Mouse (Mus musculus): ENCODE results near the gene Atp13a4. TPM values are rescaled to one million over a fixed set of nuclear protein-coding genes. Genes with fewer than 3 reads are reported as not detected.
A peak's percentile ranks its signal among the peaks of the same experiment; 100 is the strongest.

Atp13a4 gene
- 1.4 and 3.4 TPM in 2 replicates for polyA plus RNA-seq (2012; rRNA removed)

- no peak for TF ChIP-seq POLR2A (IDR thresholded peaks at IDR 0.05; ENCODE audit: borderline replicate concordance, extremely low read depth, insufficient read depth, insufficient read length, poor library complexity, severe bottlenecking)
- TF ChIP-seq CTCF (IDR thresholded peaks at IDR 0.05; ENCODE audit: borderline replicate concordance, extremely low read depth, insufficient read depth, insufficient read length): no peak
- no peak for DNase-seq (ENCODE audit: low read depth)
Observed at GRCm38 (mm10) chr16:29544829-29545228, at the start of gene Atp13a4. Gene Atp13a4, minus strand, starts transcription at chr16:29544864.

DNA sequence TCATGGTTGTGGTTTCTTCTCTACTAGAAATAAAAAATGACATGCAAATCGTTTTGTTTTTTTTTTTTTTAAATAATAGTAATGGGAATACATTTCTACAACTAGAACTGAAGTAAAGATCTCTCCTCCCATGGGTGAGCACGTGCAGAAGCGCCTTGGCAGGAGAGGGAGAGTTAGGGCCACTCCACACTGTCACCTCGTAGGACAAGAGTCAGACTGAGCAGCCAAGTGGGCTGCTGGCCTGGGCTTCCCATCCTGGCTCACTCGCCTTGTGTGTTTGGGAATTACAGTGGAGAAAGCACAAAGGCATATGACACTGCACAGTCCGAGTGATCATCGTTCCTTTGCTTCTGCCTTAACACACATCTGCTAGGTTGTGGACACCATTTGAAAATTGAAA is 47.5 kb upstream of the Atp13a4 start:
- TF ChIP-seq POLR2A (IDR thresholded peaks at IDR 0.05; ENCODE audit: borderline replicate concordance, extremely low read depth, insufficient read depth, insufficient read length, poor library complexity, severe bottlenecking): no peak
- no peak for TF ChIP-seq CTCF (IDR thresholded peaks at IDR 0.05; ENCODE audit: borderline replicate concordance, extremely low read depth, insufficient read depth, insufficient read length)
- DNase-seq (ENCODE audit: low read depth): no peak

GRCm38 (mm10) chr16:29579787-29580176 is 35.1 kb upstream of the Atp13a4 start:
- peak; percentile 47 for DNase-seq (ENCODE audit: low read depth)
- TF ChIP-seq POLR2A (IDR thresholded peaks at IDR 0.05; ENCODE audit: borderline replicate concordance, extremely low read depth, insufficient read depth, insufficient read length, poor library complexity, severe bottlenecking): no peak
- TF ChIP-seq CTCF (IDR thresholded peaks at IDR 0.05; ENCODE audit: borderline replicate concordance, extremely low read depth, insufficient read depth, insufficient read length): no peak

- peak; percentile 98 for DNase-seq (ENCODE audit: low read depth)
- TF ChIP-seq POLR2A (IDR thresholded peaks at IDR 0.05; ENCODE audit: borderline replicate concordance, extremely low read depth, insufficient read depth, insufficient read length, poor library complexity, severe bottlenecking) (peak; percentile 76; the same call in 1 of the 2 replicates), CTCF (IDR thresholded peaks at IDR 0.05; ENCODE audit: borderline replicate concordance, extremely low read depth, insufficient read depth, insufficient read length) (no peak)
Observed at GRCm38 (mm10) chr16:29579167-29579786, 34.6 kb upstream of the Atp13a4 start, which contains the start of gene Opa1. Gene Opa1, plus strand, starts transcription at chr16:29579334.

- DNase-seq (ENCODE audit: low read depth): peak; percentile 79
- TF ChIP-seq POLR2A (IDR thresholded peaks at IDR 0.05; ENCODE audit: borderline replicate concordance, extremely low read depth, insufficient read depth, insufficient read length, poor library complexity, severe bottlenecking) (no peak), CTCF (IDR thresholded peaks at IDR 0.05; ENCODE audit: borderline replicate concordance, extremely low read depth, insufficient read depth, insufficient read length) (peak; percentile 77)
Observed at GRCm38 (mm10) chr16:29575620-29576019, 31.0 kb upstream of the Atp13a4 start.

GRCm38 (mm10) chr16:29574013-29574412 is 29.3 kb upstream of the Atp13a4 start:
- DNase-seq (ENCODE audit: low read depth): no peak
- TF ChIP-seq POLR2A (IDR thresholded peaks at IDR 0.05; ENCODE audit: borderline replicate concordance, extremely low read depth, insufficient read depth, insufficient read length, poor library complexity, severe bottlenecking) (no peak), CTCF (IDR thresholded peaks at IDR 0.05; ENCODE audit: borderline replicate concordance, extremely low read depth, insufficient read depth, insufficient read length) (no peak)

- TF ChIP-seq CTCF (IDR thresholded peaks at IDR 0.05; ENCODE audit: borderline replicate concordance, extremely low read depth, insufficient read depth, insufficient read length) (peak; percentile 56), POLR2A (IDR thresholded peaks at IDR 0.05; ENCODE audit: borderline replicate concordance, extremely low read depth, insufficient read depth, insufficient read length, poor library complexity, severe bottlenecking) (no peak)
- peak; percentile 86 for DNase-seq (ENCODE audit: low read depth)
Observed at GRCm38 (mm10) chr16:29560869-29561268, 16.2 kb upstream of the Atp13a4 start.

DNA sequence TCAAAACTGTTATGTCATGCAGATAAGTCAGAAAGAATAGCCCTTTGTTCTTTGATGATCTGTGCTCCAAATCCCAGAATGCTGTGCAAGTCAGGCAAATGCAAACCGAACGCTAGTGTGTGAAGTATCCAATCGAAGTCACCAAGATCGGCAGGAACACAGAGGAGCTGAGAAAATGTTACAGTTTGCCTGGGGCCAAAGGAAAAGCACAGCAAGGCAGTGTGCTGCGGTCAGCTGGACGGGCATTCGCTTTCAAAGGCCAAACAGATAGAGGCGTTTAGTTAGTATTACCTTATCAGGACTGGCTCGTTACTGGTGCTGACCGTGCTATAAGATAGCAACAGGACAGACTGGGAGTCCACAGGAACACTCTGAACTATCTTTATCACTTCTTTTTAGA is 15.8 kb upstream of the Atp13a4 start:
- TF ChIP-seq POLR2A (IDR thresholded peaks at IDR 0.05; ENCODE audit: borderline replicate concordance, extremely low read depth, insufficient read depth, insufficient read length, poor library complexity, severe bottlenecking) (no peak), CTCF (IDR thresholded peaks at IDR 0.05; ENCODE audit: borderline replicate concordance, extremely low read depth, insufficient read depth, insufficient read length) (no peak)
- DNase-seq (ENCODE audit: low read depth): peak; percentile 16

DNA sequence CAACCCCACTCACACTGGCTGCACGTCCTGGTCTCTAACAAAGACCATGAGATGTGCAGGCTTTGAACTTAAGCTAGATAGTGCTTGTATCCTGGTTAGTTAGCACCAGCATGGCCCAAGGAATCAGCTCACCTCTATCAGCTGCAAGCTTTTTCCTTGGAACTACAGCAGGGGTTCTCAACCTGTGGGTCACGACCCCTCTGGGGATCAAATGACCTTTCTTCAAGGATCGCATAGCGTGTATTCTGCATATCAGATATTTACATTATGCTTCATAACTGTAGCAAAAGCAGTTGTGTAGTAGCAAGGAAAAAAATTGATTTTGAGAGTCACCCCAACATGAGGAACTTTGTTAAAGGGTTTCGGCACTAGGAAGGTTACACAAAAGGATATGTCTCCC is 15.0 kb upstream of the Atp13a4 start:
- TF ChIP-seq POLR2A (IDR thresholded peaks at IDR 0.05; ENCODE audit: borderline replicate concordance, extremely low read depth, insufficient read depth, insufficient read length, poor library complexity, severe bottlenecking): no peak
- no peak for TF ChIP-seq CTCF (IDR thresholded peaks at IDR 0.05; ENCODE audit: borderline replicate concordance, extremely low read depth, insufficient read depth, insufficient read length)
- no peak for DNase-seq (ENCODE audit: low read depth)

- DNase-seq (ENCODE audit: low read depth): peak; percentile 53
- no peak for TF ChIP-seq POLR2A (IDR thresholded peaks at IDR 0.05; ENCODE audit: borderline replicate concordance, extremely low read depth, insufficient read depth, insufficient read length, poor library complexity, severe bottlenecking)
- TF ChIP-seq CTCF (IDR thresholded peaks at IDR 0.05; ENCODE audit: borderline replicate concordance, extremely low read depth, insufficient read depth, insufficient read length): no peak
Observed at GRCm38 (mm10) chr16:29541261-29541683, 3.4 kb downstream of the Atp13a4 start.

- no peak for TF ChIP-seq POLR2A (IDR thresholded peaks at IDR 0.05; ENCODE audit: borderline replicate concordance, extremely low read depth, insufficient read depth, insufficient read length, poor library complexity, severe bottlenecking)
- TF ChIP-seq CTCF (IDR thresholded peaks at IDR 0.05; ENCODE audit: borderline replicate concordance, extremely low read depth, insufficient read depth, insufficient read length): no peak
Observed at GRCm38 (mm10) chr16:29539906-29540305, 4.8 kb downstream of the Atp13a4 start.

More at GRCm38 (mm10) chr16:29539906-29540305, 4.8 kb downstream of the Atp13a4 start:
- DNase-seq (ENCODE audit: low read depth): no peak

All from brain, embryonic 14.5 days (tissue).